Mouse (Mus musculus): Measurements from ENCODE around the gene Cxcl9. TPM values are rescaled to one million over a fixed set of nuclear protein-coding genes. Genes with fewer than 3 reads are reported as not detected.

Cxcl9 gene
- polyA plus RNA-seq, 1 experiment from 2014 or later: not detected

DNA sequence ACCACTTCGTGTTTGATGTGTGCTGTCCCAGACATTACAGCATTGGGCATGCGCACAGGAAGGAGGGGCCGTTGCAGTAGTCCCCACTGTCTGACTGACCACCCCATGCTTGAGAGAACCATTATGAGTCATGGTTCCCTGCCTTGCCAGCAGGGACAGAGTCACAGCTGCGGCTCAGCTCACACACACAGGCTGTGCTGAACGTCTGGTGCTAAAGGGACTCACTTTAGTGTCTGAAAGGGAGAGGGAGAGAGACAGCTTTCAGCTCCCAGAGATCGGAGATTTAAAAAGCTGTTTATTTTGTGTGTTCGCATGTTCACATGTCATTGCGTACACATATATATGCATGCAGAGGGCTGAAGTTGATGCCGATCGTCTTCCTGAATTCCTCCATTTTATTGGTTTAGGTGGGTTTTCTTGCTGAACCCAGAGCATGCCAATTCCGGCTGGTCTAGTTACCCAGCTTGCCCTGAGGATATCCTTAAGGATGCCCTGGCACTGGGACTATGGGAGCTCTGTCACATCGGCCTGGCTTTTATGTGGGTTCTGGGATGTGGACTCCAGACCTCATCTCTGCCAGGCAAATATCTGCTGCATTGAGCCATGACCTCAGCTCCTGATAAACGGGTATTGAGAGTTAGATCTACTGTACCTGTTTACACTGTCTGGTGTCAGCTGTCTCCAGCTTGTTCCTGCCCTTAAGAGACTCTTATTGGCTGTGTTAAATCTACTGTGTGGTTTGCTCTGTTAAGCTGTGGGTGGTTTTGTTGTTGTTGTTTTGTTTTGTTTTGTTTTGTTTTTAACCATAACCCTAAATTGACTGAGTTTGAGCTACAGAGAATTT is 41.5 kb upstream of the Cxcl9 start:
- Histone ChIP-seq H3K27ac (ENCODE audit: low read depth, low read length) (no peak overlapping the region), H3K4me2 (no peak overlapping the region), H3K36me3 (ENCODE audit: control insufficient read depth, insufficient read depth, low read length) (no peaks in the 10 kb centered on the region), H3K27me3 (ENCODE audit: control insufficient read depth, insufficient read depth, low read length) (no peaks in the 10 kb centered on the region), H3K9me3 (replicated peaks; ENCODE audit: control insufficient read depth, low read length) (no peaks in the 10 kb centered on the region), H3K9ac (ENCODE audit: low read depth, low read length) (no peak overlapping the region), H3K4me1 (ENCODE audit: control insufficient read depth, insufficient read depth, low read length) (peaks cover 3% of the 10 kb centered on the region; the same call in 1 of the 2 replicates), H3K4me3 (ENCODE audit: low read depth, low read length) (no peak overlapping the region)
- 68% methylated on average over 13 of the region's 13 CpGs for WGBS (ENCODE audit: insufficient replicate concordance)
- no peak for ATAC-seq (replicated peaks; ENCODE audit: insufficient number of reproducible peaks, low FRiP score, low TSS enrichment)

- H3K27me3 ChIP-seq (ENCODE audit: control insufficient read depth, insufficient read depth, low read length): no peaks in the 10 kb centered on the region
- ATAC-seq (replicated peaks; ENCODE audit: insufficient number of reproducible peaks, low FRiP score, low TSS enrichment): no peak
- H3K9me3 ChIP-seq (replicated peaks; ENCODE audit: control insufficient read depth, low read length): no peaks in the 10 kb centered on the region
- no peak overlapping the region for H3K27ac ChIP-seq (ENCODE audit: low read depth, low read length)
- peaks cover 3% of the 10 kb centered on the region; the same call in 1 of the 2 replicates for H3K4me1 ChIP-seq (ENCODE audit: control insufficient read depth, insufficient read depth, low read length)
- no peaks in the 10 kb centered on the region for H3K36me3 ChIP-seq (ENCODE audit: control insufficient read depth, insufficient read depth, low read length)
- WGBS (ENCODE audit: insufficient replicate concordance): 64% methylated on average over 10 of the region's 10 CpGs
- no peak overlapping the region for H3K4me2 ChIP-seq
- H3K9ac ChIP-seq (ENCODE audit: low read depth, low read length): no peak overlapping the region
- H3K4me3 ChIP-seq (ENCODE audit: low read depth, low read length): no peak overlapping the region
These were observed 40.5 kb upstream of the Cxcl9 start for GRCm38 (mm10) chr5:92368392-92368791.

DNA sequence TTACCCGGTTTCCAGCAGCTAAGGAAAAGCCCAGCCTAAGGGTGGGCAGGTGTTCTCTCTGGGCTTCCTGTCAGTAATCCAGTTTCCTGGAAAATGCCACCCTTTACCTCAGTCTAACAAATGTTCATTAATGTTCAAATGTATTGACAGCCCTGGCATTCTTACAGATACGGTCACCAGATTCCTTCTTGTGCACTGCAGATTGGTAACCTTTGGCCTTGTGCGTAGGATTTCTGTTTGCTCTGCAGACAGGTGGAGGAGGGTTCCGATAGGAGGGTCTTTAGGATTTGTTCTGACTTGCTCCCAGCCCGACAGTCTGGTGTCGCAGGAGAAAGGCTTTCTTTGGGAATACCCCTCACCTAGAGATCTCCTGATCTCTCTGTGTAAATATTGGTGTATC is 38.7 kb upstream of the Cxcl9 start:
- Histone ChIP-seq H3K9me3 (replicated peaks; ENCODE audit: control insufficient read depth, low read length) (no peaks in the 10 kb centered on the region), H3K36me3 (ENCODE audit: control insufficient read depth, insufficient read depth, low read length) (no peaks in the 10 kb centered on the region), H3K4me1 (ENCODE audit: control insufficient read depth, insufficient read depth, low read length) (peaks cover 3% of the 10 kb centered on the region; the same call in 1 of the 2 replicates), H3K27me3 (ENCODE audit: control insufficient read depth, insufficient read depth, low read length) (no peaks in the 10 kb centered on the region), H3K9ac (ENCODE audit: low read depth, low read length) (no peak overlapping the region), H3K4me3 (ENCODE audit: low read depth, low read length) (no peak overlapping the region), H3K27ac (ENCODE audit: low read depth, low read length) (no peak overlapping the region), H3K4me2 (no peak overlapping the region)
- 72% methylated on average over 6 of the region's 6 CpGs for WGBS (ENCODE audit: insufficient replicate concordance)
- no peak for ATAC-seq (replicated peaks; ENCODE audit: insufficient number of reproducible peaks, low FRiP score, low TSS enrichment)

DNA sequence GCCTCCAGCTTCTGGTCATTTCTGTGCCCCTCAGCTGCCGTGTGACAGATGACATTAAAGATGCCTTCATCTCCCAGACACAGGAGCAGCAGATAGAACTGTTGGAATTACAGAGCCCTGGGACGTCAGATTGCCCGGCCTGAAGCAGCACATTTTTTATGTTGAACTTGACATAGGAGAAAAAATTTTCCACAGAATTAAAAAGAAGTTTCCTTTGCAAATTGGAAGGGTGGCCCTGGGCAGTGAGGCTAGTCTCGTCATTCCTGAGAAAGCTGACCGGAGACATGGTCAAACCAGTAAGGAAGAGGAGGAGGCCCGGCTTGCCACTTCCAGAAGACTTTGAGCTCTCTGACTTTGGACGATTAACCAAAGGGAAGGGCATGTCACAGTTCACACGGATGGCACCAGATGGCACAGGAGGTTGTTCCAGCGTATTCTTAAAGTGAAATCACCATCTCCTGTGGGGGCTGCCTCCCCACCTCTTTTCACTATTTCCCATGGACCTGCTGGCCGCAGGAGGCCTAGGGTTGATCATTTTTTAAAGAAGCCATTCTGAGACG is 37.3 kb upstream of the Cxcl9 start:
- Histone ChIP-seq H3K4me2 (no peak overlapping the region), H3K4me3 (ENCODE audit: low read depth, low read length) (no peak overlapping the region), H3K4me1 (ENCODE audit: control insufficient read depth, insufficient read depth, low read length) (peaks cover 3% of the 10 kb centered on the region; the same call in 1 of the 2 replicates), H3K36me3 (ENCODE audit: control insufficient read depth, insufficient read depth, low read length) (no peaks in the 10 kb centered on the region), H3K27me3 (ENCODE audit: control insufficient read depth, insufficient read depth, low read length) (no peaks in the 10 kb centered on the region), H3K27ac (ENCODE audit: low read depth, low read length) (no peak overlapping the region), H3K9me3 (replicated peaks; ENCODE audit: control insufficient read depth, low read length) (no peaks in the 10 kb centered on the region), H3K9ac (ENCODE audit: low read depth, low read length) (no peak overlapping the region)
- 74% methylated on average over 11 of the region's 11 CpGs for WGBS (ENCODE audit: insufficient replicate concordance)
- ATAC-seq (replicated peaks; ENCODE audit: insufficient number of reproducible peaks, low FRiP score, low TSS enrichment): no peak

DNA sequence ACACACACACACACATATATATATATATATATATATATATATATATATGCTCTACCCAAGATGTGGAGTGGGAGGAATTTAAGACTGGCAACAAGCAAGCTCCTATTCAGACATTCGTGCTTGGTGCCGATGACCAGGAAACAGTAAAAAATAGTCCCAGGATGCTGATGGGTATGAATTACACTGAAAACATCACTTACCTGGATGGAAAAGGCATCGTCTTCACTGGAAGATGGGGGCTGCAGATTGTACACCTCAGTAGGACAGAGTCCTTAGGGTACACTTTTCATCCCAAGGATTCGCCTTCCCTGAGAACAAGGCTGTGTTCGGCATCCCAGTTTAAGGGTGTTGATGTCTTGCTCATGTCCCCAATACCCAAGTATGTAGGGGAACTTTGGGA is 36.1 kb upstream of the Cxcl9 start:
- no peak overlapping the region for H3K4me3 ChIP-seq (ENCODE audit: low read depth, low read length)
- 79% methylated on average over 5 of the region's 5 CpGs for WGBS (ENCODE audit: insufficient replicate concordance)
- H3K9me3 ChIP-seq (replicated peaks; ENCODE audit: control insufficient read depth, low read length): no peaks in the 10 kb centered on the region
- no peaks in the 10 kb centered on the region for H3K36me3 ChIP-seq (ENCODE audit: control insufficient read depth, insufficient read depth, low read length)
- ATAC-seq (replicated peaks; ENCODE audit: insufficient number of reproducible peaks, low FRiP score, low TSS enrichment): no peak
- no peak overlapping the region for H3K27ac ChIP-seq (ENCODE audit: low read depth, low read length)
- H3K27me3 ChIP-seq (ENCODE audit: control insufficient read depth, insufficient read depth, low read length): no peaks in the 10 kb centered on the region
- peaks cover 3% of the 10 kb centered on the region; the same call in 1 of the 2 replicates for H3K4me1 ChIP-seq (ENCODE audit: control insufficient read depth, insufficient read depth, low read length)
- no peak overlapping the region for H3K9ac ChIP-seq (ENCODE audit: low read depth, low read length)
- no peak overlapping the region for H3K4me2 ChIP-seq

DNA sequence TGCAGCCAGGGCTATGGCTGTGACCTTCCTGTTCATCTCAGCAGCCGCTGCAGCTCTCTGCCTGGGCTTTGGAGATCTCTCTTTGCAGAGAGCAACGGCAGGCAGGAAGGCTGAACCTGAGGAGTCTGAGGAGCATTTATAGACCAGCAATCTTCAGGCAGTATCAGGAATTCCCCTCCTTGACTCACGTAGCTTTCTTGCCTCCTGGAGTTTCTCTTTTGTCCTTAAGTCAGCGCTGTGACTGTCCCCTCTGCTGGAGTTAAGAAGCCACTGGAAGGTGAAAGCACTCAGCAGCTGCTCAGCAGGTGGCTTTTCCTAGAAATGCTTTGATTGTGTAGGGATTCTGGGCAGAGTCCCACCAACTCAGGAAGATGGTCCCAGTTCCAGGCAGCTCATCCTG is 35.3 kb upstream of the Cxcl9 start:
- Histone ChIP-seq H3K9me3 (replicated peaks; ENCODE audit: control insufficient read depth, low read length) (no peaks in the 10 kb centered on the region), H3K9ac (ENCODE audit: low read depth, low read length) (no peak overlapping the region), H3K4me2 (no peak overlapping the region), H3K27ac (ENCODE audit: low read depth, low read length) (no peak overlapping the region), H3K27me3 (ENCODE audit: control insufficient read depth, insufficient read depth, low read length) (no peaks in the 10 kb centered on the region), H3K4me3 (ENCODE audit: low read depth, low read length) (no peak overlapping the region), H3K4me1 (ENCODE audit: control insufficient read depth, insufficient read depth, low read length) (no peaks in the 10 kb centered on the region), H3K36me3 (ENCODE audit: control insufficient read depth, insufficient read depth, low read length) (no peaks in the 10 kb centered on the region)
- WGBS (ENCODE audit: insufficient replicate concordance): 12% methylated on average over 4 of the region's 4 CpGs
- no peak for ATAC-seq (replicated peaks; ENCODE audit: insufficient number of reproducible peaks, low FRiP score, low TSS enrichment)

- WGBS (ENCODE audit: insufficient replicate concordance): 69% methylated on average over 11 of the region's 11 CpGs
- ATAC-seq (replicated peaks; ENCODE audit: insufficient number of reproducible peaks, low FRiP score, low TSS enrichment): no peak
- no peak overlapping the region for H3K4me3 ChIP-seq (ENCODE audit: low read depth, low read length)
- H3K36me3 ChIP-seq (ENCODE audit: control insufficient read depth, insufficient read depth, low read length): no peaks in the 10 kb centered on the region
- no peaks in the 10 kb centered on the region for H3K9me3 ChIP-seq (replicated peaks; ENCODE audit: control insufficient read depth, low read length)
- no peak overlapping the region for H3K9ac ChIP-seq (ENCODE audit: low read depth, low read length)
- no peak overlapping the region for H3K27ac ChIP-seq (ENCODE audit: low read depth, low read length)
- H3K4me2 ChIP-seq: no peak overlapping the region
- no peaks in the 10 kb centered on the region for H3K27me3 ChIP-seq (ENCODE audit: control insufficient read depth, insufficient read depth, low read length)
- H3K4me1 ChIP-seq (ENCODE audit: control insufficient read depth, insufficient read depth, low read length): no peaks in the 10 kb centered on the region
These were observed 31.0 kb upstream of the Cxcl9 start for GRCm38 (mm10) chr5:92358767-92359455.

- no peaks in the 10 kb centered on the region for H3K36me3 ChIP-seq (ENCODE audit: control insufficient read depth, insufficient read depth, low read length)
- no peaks in the 10 kb centered on the region for H3K4me1 ChIP-seq (ENCODE audit: control insufficient read depth, insufficient read depth, low read length)
- no peak overlapping the region for H3K4me2 ChIP-seq
- no peak overlapping the region for H3K9ac ChIP-seq (ENCODE audit: low read depth, low read length)
- WGBS (ENCODE audit: insufficient replicate concordance): 21% methylated on average over 12 of the region's 12 CpGs
- H3K9me3 ChIP-seq (replicated peaks; ENCODE audit: control insufficient read depth, low read length): no peaks in the 10 kb centered on the region
- no peak overlapping the region for H3K27ac ChIP-seq (ENCODE audit: low read depth, low read length)
- no peaks in the 10 kb centered on the region for H3K27me3 ChIP-seq (ENCODE audit: control insufficient read depth, insufficient read depth, low read length)
- H3K4me3 ChIP-seq (ENCODE audit: low read depth, low read length): no peak overlapping the region
- no peak for ATAC-seq (replicated peaks; ENCODE audit: insufficient number of reproducible peaks, low FRiP score, low TSS enrichment)
These were observed 30.2 kb upstream of the Cxcl9 start for GRCm38 (mm10) chr5:92358033-92358432.
